Mouse (Mus musculus) cerebellum, adult 2 months (tissue): ENCODE measurements at regions not wholly inside any gene's neighbourhood (a gene's known extent, or its start where the extent isn't known, plus 50 kb on each side); places are given as distances from the start of the nearest gene placed in this dataset.

Experiments used
- DNase-seq, 2 experiments: peaks; one replicate each; pipeline ENCODE4 v3.0.0; 2021
- H3K27ac ChIP-seq: fragments of 200-500 bp; 2 replicates; pipeline ENCODE4 v1.5.1; 2012; ENCODE audit warnings: low read length, control low read depth, inconsistent platforms; ENCODE audit not compliant: insufficient read depth
- H3K27me3 ChIP-seq: fragments of 200-500 bp; 2 replicates; pipeline ENCODE4 v1.6.1; 2012; ENCODE audit warnings: inconsistent platforms, mild to moderate bottlenecking, low read length, moderate library complexity; ENCODE audit not compliant: control insufficient read depth, insufficient read depth
- H3K4me1 ChIP-seq: fragments of 200-500 bp; 2 replicates; pipeline ENCODE4 v1.6.1; 2011; ENCODE audit warnings: low read length; ENCODE audit not compliant: control insufficient read depth, insufficient read depth
- H3K4me3 ChIP-seq: fragments of 200-500 bp; replicated peaks from 2 replicates; pipeline ENCODE3; 2011; ENCODE audit warnings: mild to moderate bottlenecking, low read depth, low read length, control low read depth; ENCODE audit not compliant: insufficient read depth
- CTCF ChIP-seq: fragments of 200-500 bp; IDR thresholded peaks from 2 replicates; pipeline ENCODE4 v1.5.1; 2011; ENCODE audit warnings: low read depth, mild to moderate bottlenecking, control low read depth, low read length, moderate library complexity, borderline replicate concordance; ENCODE audit not compliant: insufficient read depth
- POLR2A ChIP-seq: fragments of 200-500 bp; IDR thresholded peaks from 2 replicates; pipeline ENCODE4 v1.6.1; 2011; ENCODE audit warnings: low read length, control low read depth, borderline replicate concordance; ENCODE audit not compliant: insufficient read depth
- WGBS: fragments of 180-500 bp; shearing (Covaris S2); methylation state at CpG from one replicate; pipeline ENCODE4 v1.1.7; 2018; 5-methylcytosine and 5-hydroxymethylcytosine counted together

- no peak overlapping the region for H3K27ac ChIP-seq
- no peak overlapping the region for H3K4me3 ChIP-seq
- no peaks in the 10 kb centered on the region for H3K27me3 ChIP-seq
- WGBS, result 86% methylated on average over 8 of the region's 8 CpGs
- H3K4me1 ChIP-seq, result no peaks in the 10 kb centered on the region
- DNase-seq, result no peak
- no peak for TF ChIP-seq POLR2A
Measured at GRCm38 (mm10) chr15:93880302-93880701, 284.6 kb upstream of the Prickle1 start.

- Histone ChIP-seq H3K4me1 (peaks cover 3% of the 10 kb centered on the region; the same call in 1 of the 2 replicates), H3K4me3 (no peak overlapping the region), H3K27me3 (no peaks in the 10 kb centered on the region), H3K27ac (no peak overlapping the region)
- TF ChIP-seq POLR2A (no peak), CTCF (no peak)
- DNase-seq, result no peak
- WGBS, result 53% methylated on average over 3 of the region's 3 CpGs
Measured at GRCm38 (mm10) chr15:93879006-93879405, 283.3 kb upstream of the Prickle1 start.

GRCm38 (mm10) chr15:93876335-93876734 lies 280.6 kb upstream of the Prickle1 start:
- WGBS, result 89% methylated on average over 10 of the region's 10 CpGs
- DNase-seq, result no peak
- Histone ChIP-seq H3K27ac (no peak overlapping the region), H3K4me3 (no peak overlapping the region), H3K4me1 (peaks cover 3% of the 10 kb centered on the region; the same call in 1 of the 2 replicates), H3K27me3 (no peaks in the 10 kb centered on the region)
- no peak for TF ChIP-seq CTCF
- TF ChIP-seq POLR2A, result no peak

DNA sequence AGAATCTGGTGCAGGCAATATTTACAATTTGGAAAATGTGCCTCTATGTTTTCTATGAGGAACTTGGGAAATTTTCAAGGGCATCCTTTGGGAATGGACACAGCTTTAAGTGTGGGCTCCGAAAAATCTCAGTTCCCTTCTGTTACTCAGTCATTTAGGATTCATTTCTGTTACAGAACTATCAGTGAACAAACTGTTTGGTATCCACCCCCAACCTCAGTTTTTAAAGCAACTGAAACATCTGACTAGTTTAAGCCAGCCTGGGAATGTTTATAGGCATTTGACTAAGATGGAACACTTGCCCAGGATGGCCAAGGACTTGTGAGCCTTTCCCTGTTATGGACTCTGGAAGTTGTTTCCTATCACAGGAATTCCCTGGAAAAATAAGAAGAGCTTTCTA lies 280.0 kb upstream of the Prickle1 start:
- Histone ChIP-seq H3K27me3 (no peaks in the 10 kb centered on the region), H3K4me3 (no peak overlapping the region), H3K4me1 (peaks cover 3% of the 10 kb centered on the region; the same call in 1 of the 2 replicates), H3K27ac (no peak overlapping the region)
- TF ChIP-seq CTCF (no peak), POLR2A (no peak)
- 95% methylated on average over 1 of the region's 1 CpGs for WGBS
- DNase-seq, result no peak

- 23% methylated on average over 6 of the region's 6 CpGs for WGBS
- no peak for TF ChIP-seq CTCF
- no peak for TF ChIP-seq POLR2A
- H3K4me3 ChIP-seq, result no peak overlapping the region
- no peaks in the 10 kb centered on the region for H3K27me3 ChIP-seq
- peak; percentile 25 to 52 for DNase-seq
- no peak overlapping the region for H3K27ac ChIP-seq
- H3K4me1 ChIP-seq, result peaks cover 3% of the 10 kb centered on the region; the same call in 1 of the 2 replicates
Measured at GRCm38 (mm10) chr15:93874206-93874605, 278.5 kb upstream of the Prickle1 start.

- no peak for DNase-seq
- H3K27ac ChIP-seq, result no peak overlapping the region
- TF ChIP-seq CTCF, result no peak
- no peak for TF ChIP-seq POLR2A
- 89% methylated on average over 12 of the region's 12 CpGs for WGBS
- no peak overlapping the region for H3K4me3 ChIP-seq
- H3K4me1 ChIP-seq, result no peaks in the 10 kb centered on the region
- H3K27me3 ChIP-seq, result no peaks in the 10 kb centered on the region
Measured at GRCm38 (mm10) chr15:93857336-93857901, 261.7 kb upstream of the Prickle1 start.

DNA sequence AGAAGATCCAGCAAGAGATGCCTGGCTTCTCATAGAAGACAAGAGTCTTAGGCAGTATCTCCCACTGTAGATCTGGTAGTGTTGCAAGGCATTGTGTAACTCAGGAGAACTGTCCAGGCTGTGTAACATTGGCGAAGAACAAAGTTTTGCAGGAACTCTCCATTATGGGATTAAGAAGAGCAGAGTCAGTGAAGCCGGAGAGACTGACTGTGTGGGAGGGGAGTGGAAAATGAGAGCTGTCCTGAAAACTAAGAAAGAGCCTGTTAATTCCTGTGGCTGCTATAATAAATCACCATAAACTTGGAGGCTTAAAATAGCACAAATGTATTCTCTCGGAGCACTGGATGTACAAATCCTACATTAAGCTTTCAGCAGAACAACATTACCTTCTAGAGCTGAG lies 257.5 kb upstream of the Prickle1 start:
- H3K4me1 ChIP-seq, result no peaks in the 10 kb centered on the region
- no peaks in the 10 kb centered on the region for H3K27me3 ChIP-seq
- WGBS, result 88% methylated on average over 3 of the region's 3 CpGs
- no peak for TF ChIP-seq POLR2A
- no peak for TF ChIP-seq CTCF
- no peak overlapping the region for H3K27ac ChIP-seq
- no peak for DNase-seq
- no peak overlapping the region for H3K4me3 ChIP-seq

DNA sequence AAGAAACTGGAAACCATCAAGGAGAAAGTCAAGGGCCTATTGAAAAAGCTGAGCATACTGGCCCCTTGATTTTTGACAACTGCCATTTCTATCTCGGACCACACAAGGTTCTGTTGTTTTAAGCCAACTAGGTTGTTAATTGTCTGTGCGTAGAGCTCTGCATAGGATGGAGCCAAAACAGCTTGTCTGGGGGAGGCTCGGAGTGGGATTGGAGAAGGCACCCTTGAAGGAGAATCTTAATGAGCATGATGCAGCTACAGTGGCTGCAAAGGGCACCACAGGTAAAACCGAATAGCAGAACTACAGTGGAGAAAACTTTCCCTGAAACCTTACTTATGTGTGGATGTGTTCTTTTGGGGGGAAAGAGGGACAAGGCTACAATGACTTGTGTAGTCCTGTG lies 256.4 kb upstream of the Prickle1 start:
- no peaks in the 10 kb centered on the region for H3K27me3 ChIP-seq
- TF ChIP-seq POLR2A (no peak), CTCF (no peak)
- DNase-seq, result no peak
- H3K4me3 ChIP-seq, result no peak overlapping the region
- H3K4me1 ChIP-seq, result no peaks in the 10 kb centered on the region
- 87% methylated on average over 4 of the region's 4 CpGs for WGBS
- H3K27ac ChIP-seq, result no peak overlapping the region
